Mouse (Mus musculus) MN1 (cell line): Measurements from ENCODE around the gene Pcbp2.

Experiments
- DNase-seq: peaks from one replicate; pipeline ENCODE4 v3.0.0-alpha.2; 2016; ENCODE audit warnings: low spot score

Pcbp2 gene

GRCm38 (mm10) chr15:102506864-102507263 lies 36.5 kb downstream of the Pcbp2 start:
- no peak for DNase-seq

GRCm38 (mm10) chr15:102507561-102507960 lies 37.2 kb downstream of the Pcbp2 start:
- DNase-seq = no peak

GRCm38 (mm10) chr15:102508336-102508735 lies 38.0 kb downstream of the Pcbp2 start:
- no peak for DNase-seq

- peak; percentile 55 for DNase-seq
These were observed 39.8 kb downstream of the Pcbp2 start for GRCm38 (mm10) chr15:102510110-102510509.

GRCm38 (mm10) chr15:102510590-102511284 lies 40.4 kb downstream of the Pcbp2 start:
- DNase-seq = peak; percentile 98

GRCm38 (mm10) chr15:102511285-102511833 lies 41.0 kb downstream of the Pcbp2 start:
- peak; percentile 67 for DNase-seq

GRCm38 (mm10) chr15:102512010-102512409 lies 41.7 kb downstream of the Pcbp2 start:
- DNase-seq = peak; percentile 64

GRCm38 (mm10) chr15:102512471-102512870 lies 42.1 kb downstream of the Pcbp2 start:
- no peak for DNase-seq

GRCm38 (mm10) chr15:102513004-102513403 lies 42.7 kb downstream of the Pcbp2 start:
- no peak for DNase-seq

- no peak for DNase-seq
These were observed 44.9 kb downstream of the Pcbp2 start for GRCm38 (mm10) chr15:102515261-102515660.

- DNase-seq = no peak
These were observed 45.5 kb downstream of the Pcbp2 start for GRCm38 (mm10) chr15:102515791-102516190.

- DNase-seq = peak; percentile 61
These were observed 46.0 kb downstream of the Pcbp2 start for GRCm38 (mm10) chr15:102516293-102516692.

GRCm38 (mm10) chr15:102516728-102517404 lies 46.5 kb downstream of the Pcbp2 start, which contains the start of gene Map3k12:
Map3k12 (minus strand) TSS chr15:102517064.
- peak; percentile 85 for DNase-seq

GRCm38 (mm10) chr15:102517631-102517975 lies 47.3 kb downstream of the Pcbp2 start:
- DNase-seq = no peak

- DNase-seq = peak; percentile 100
These were observed 47.9 kb downstream of the Pcbp2 start, which contains the start of gene Tarbp2 for GRCm38 (mm10) chr15:102517976-102518858. Tarbp2 (plus strand) TSS chr15:102518192.

- no peak for DNase-seq
These were observed 48.5 kb downstream of the Pcbp2 start for GRCm38 (mm10) chr15:102518859-102519201.

GRCm38 (mm10) chr15:102519211-102520141 lies 49.1 kb downstream of the Pcbp2 start:
- no peak for DNase-seq

GRCm38 (mm10) chr15:102520416-102520815 lies 50.1 kb downstream of the Pcbp2 start:
- DNase-seq = peak; percentile 75

- no peak for DNase-seq
These were observed 51.1 kb downstream of the Pcbp2 start for GRCm38 (mm10) chr15:102521480-102521879.

- peak; percentile 89 for DNase-seq
These were observed 54.6 kb downstream of the Pcbp2 start, which contains the start of gene Npff for GRCm38 (mm10) chr15:102524892-102525485. Npff (minus strand) TSS chr15:102524942.
